Mouse (Mus musculus) neural tube, embryonic 15.5 days (tissue): ENCODE data around the gene Anpep. TPM values are rescaled to one million over a fixed set of nuclear protein-coding genes. Genes with fewer than 3 reads are reported as not detected.
A peak's percentile ranks its signal among the peaks of the same experiment; 100 is the strongest.

Experiments
- ATAC-seq: fragments of 200-750 bp; cut with Nextera tagmentation; 2 replicates; pipeline ENCODE4 v1.8.0; 2017; ENCODE audit warnings: mild to moderate bottlenecking, moderate TSS enrichment, moderate library complexity; ENCODE audit not compliant: low FRiP score
- H3K27ac ChIP-seq: fragments of 300-500 bp; sonication (generic); replicated peaks from 2 replicates; pipeline ENCODE4 v1.5.1; 2015; ENCODE audit warnings: mild to moderate bottlenecking, inconsistent platforms
- H3K27me3 ChIP-seq: fragments of 300-500 bp; sonication (generic); replicated peaks from 2 replicates; pipeline ENCODE4 v1.6.1; 2015; ENCODE audit warnings: inconsistent platforms
- H3K36me3 ChIP-seq: fragments of 300-500 bp; sonication (generic); 2 replicates; pipeline ENCODE4 v1.6.1; 2015; ENCODE audit warnings: inconsistent platforms
- H3K4me1 ChIP-seq: fragments of 300-500 bp; sonication (generic); 2 replicates; pipeline ENCODE4 v1.6.1; 2015; ENCODE audit warnings: inconsistent platforms
- H3K4me2 ChIP-seq: fragments of 300-500 bp; sonication (generic); 2 replicates; pipeline ENCODE4 v1.6.1; 2015; ENCODE audit warnings: inconsistent platforms, mild to moderate bottlenecking, moderate library complexity
- H3K4me3 ChIP-seq: fragments of 300-500 bp; sonication (generic); replicated peaks from 2 replicates; pipeline ENCODE4 v1.5.1; 2015; ENCODE audit warnings: mild to moderate bottlenecking, inconsistent platforms
- H3K9ac ChIP-seq: fragments of 300-500 bp; sonication (generic); replicated peaks from 2 replicates; pipeline ENCODE4 v1.6.1; 2015; ENCODE audit warnings: mild to moderate bottlenecking, inconsistent platforms
- H3K9me3 ChIP-seq: fragments of 300-500 bp; sonication (generic); replicated peaks from 2 replicates; pipeline ENCODE4 v1.6.1; 2016; ENCODE audit warnings: inconsistent platforms
- WGBS: fragments of 180-500 bp; shearing (Covaris S2); methylation state at CpG from one replicate; pipeline ENCODE4 v1.1.7; 2015; ENCODE audit warnings: mixed read lengths; 5-methylcytosine and 5-hydroxymethylcytosine counted together
- polyA plus RNA-seq: library from polyadenylated mRNA; unstranded; fragments of >200 nt; fragmentation: Nextera tagmentation; extraction: Ambion mirVana; gene quantifications from 2 replicates; pipeline ENCODE4 v1.2.1, GENCODE M21; 2015

Anpep gene
- polyA plus RNA-seq, 1 experiment from 2014 or later = 6.2 TPM

DNA sequence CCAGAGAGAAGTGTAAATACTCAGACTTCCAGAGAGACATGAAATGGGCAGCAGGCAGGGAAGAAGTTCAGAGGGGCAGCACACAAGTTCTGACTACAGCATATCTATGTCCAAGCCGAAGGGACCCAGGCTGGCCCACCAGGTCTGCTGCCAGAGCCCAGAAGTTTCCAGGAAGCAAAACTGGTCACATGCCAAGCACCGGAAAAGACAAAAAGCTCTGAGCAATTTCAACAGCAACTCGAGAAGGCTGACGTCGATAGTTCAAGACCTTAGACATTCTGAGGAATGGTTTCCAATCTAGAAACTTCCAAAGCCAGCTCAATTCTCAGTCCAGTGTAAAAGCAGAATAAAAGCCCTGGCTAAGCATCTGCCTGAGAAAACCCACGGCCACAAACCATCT is 29.3 kb downstream of the Anpep start:
- no peak overlapping the region for H3K4me2 ChIP-seq
- ATAC-seq = no peak
- H3K4me3 ChIP-seq = no peak overlapping the region
- no peaks in the 10 kb centered on the region for H3K4me1 ChIP-seq
- H3K27ac ChIP-seq = no peak overlapping the region
- no peaks in the 10 kb centered on the region for H3K9me3 ChIP-seq
- 82% methylated on average over 6 of the region's 6 CpGs for WGBS
- H3K9ac ChIP-seq = no peak overlapping the region
- H3K27me3 ChIP-seq = no peaks in the 10 kb centered on the region
- no peaks in the 10 kb centered on the region for H3K36me3 ChIP-seq

DNA sequence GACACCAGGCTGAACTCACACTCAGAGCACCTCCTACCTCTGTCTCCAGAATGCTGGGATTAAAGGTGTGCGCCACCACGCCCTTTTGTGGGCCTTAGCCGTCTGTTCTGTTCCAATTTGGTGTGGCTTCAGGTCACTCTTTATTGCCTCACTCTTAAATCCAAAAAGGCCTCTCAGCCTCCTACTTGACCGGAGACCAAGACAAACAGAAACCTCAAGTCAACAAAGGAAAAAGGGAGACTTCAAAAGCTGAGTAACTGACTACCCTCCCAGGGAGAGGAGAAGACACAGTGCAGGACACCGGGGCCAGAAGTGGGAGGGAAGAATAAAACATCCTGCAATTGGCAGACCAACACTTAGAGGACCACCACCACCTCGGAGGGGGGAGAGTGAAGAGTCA is 29.7 kb downstream of the Anpep start:
- no peaks in the 10 kb centered on the region for H3K9me3 ChIP-seq
- ATAC-seq = no peak
- WGBS = 69% methylated on average over 6 of the region's 6 CpGs

DNA sequence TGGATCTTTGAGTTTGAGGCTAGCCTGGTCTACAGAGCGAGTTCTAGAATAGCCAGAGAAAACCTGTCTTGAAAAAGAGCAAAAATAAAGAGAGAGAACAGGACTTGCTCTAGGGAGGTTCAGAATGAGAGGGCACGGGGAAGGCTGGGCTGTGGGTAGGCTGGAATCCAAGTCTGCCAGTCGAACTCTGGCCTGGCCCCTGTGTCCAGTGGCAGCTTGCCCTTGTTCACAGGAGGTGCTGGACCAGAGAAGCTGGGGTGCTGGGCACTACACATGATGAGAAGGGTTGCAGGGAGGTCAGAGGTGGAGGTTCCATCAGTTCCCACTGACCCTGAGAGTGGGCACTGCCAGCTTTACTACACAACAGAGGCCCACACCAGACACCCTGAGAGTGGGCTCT is 32.5 kb downstream of the Anpep start:
- Histone ChIP-seq H3K4me2 (no peak overlapping the region), H3K4me1 (no peaks in the 10 kb centered on the region), H3K9ac (no peak overlapping the region), H3K9me3 (no peaks in the 10 kb centered on the region), H3K27me3 (no peaks in the 10 kb centered on the region), H3K27ac (no peak overlapping the region), H3K36me3 (no peaks in the 10 kb centered on the region), H3K4me3 (no peak overlapping the region)
- no peak for ATAC-seq
- 80% methylated on average over 3 of the region's 3 CpGs for WGBS

More for the DNA sequence above, 29.7 kb downstream of the Anpep start:
- Histone ChIP-seq H3K27ac (no peak overlapping the region), H3K9ac (no peak overlapping the region), H3K36me3 (no peaks in the 10 kb centered on the region), H3K27me3 (no peaks in the 10 kb centered on the region), H3K4me3 (no peak overlapping the region), H3K4me2 (no peak overlapping the region), H3K4me1 (no peaks in the 10 kb centered on the region)

DNA sequence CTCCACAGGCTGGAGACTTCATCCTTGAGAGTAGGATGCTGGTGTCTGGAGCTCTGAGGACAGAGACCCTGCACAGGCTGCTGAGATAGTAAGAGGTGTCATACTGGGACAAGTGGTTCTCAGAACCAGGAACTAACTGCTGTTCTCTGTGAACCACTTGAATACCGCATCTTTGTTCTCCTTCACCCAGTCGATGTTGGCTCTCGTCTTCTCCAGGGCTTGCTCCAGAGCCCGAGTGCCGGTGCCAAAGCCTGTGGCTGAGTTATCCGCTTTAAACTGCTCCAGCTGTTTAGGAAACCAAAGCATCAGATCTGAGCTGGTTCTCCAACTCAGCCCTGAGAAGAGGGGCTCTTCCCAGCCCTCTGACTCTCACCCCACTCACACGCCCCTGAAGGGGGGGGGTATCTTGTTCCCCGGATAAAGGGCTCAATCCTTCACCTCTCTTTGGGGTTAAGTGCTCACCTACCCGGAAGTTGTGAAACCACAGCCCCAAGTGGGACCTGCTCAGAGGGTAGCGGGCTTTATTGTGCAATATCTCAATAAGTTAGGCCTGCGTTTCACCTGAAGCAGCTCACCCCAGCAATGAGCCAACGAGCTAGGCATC is 38.7 kb downstream of the Anpep start:
- ATAC-seq = no peak
- WGBS = 84% methylated on average over 12 of the region's 12 CpGs

DNA sequence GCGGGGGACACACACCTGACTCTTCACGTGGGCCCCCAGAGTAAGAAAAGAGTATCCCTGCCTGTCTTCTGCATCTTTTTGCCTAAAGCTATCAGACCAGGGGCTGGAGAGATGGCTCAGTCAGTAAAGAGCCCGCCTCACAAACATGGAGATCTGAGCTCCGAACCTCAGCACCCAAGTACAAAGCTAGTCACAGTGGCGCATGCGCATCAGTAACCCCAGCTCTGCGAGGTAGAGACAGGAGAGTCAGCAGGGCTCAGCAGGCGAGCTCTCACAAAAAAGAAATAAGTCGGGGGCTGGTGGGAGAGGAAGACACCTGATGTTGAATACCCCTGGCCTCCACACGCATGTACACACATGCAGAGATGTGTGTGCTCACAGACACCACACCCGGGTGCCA is 40.9 kb downstream of the Anpep start:
- no peak overlapping the region for H3K4me2 ChIP-seq
- 45% methylated on average over 11 of the region's 11 CpGs for WGBS
- no peak for ATAC-seq
- H3K9me3 ChIP-seq = no peaks in the 10 kb centered on the region
- no peaks in the 10 kb centered on the region for H3K36me3 ChIP-seq
- no peak overlapping the region for H3K4me3 ChIP-seq
- peaks cover 4% of the 10 kb centered on the region; the same call in 1 of the 2 replicates for H3K27me3 ChIP-seq
- peaks cover 4% of the 10 kb centered on the region; the same call in 1 of the 2 replicates for H3K4me1 ChIP-seq
- no peak overlapping the region for H3K27ac ChIP-seq
- H3K9ac ChIP-seq = no peak overlapping the region

More for the DNA sequence above, 38.7 kb downstream of the Anpep start:
- Histone ChIP-seq H3K9me3 (no peaks in the 10 kb centered on the region), H3K4me1 (peaks cover 4% of the 10 kb centered on the region; the same call in 1 of the 2 replicates), H3K27ac (no peak overlapping the region), H3K36me3 (no peaks in the 10 kb centered on the region), H3K4me2 (no peak overlapping the region), H3K27me3 (peaks cover 4% of the 10 kb centered on the region; the same call in 1 of the 2 replicates), H3K4me3 (no peak overlapping the region), H3K9ac (no peak overlapping the region)

DNA sequence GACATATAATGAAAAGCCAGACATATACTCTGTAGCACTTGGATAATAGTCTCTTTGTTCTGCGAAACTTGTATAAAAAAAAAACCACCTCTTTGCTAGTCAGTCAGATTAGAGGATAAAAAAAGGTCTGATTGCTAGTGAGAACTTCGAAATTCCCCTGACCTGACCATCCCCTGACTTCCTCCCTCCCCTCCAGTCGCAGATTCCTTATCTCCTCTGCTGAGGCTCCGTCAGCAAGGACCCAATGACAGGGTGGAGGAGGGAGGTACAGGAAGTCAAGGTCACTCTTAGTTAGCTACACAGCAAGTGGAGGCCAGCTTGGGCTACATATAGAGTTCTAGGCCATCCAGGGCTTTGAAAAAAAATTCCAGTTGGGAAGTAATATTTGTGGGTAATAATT is 41.3 kb downstream of the Anpep start:
- H3K9me3 ChIP-seq = no peaks in the 10 kb centered on the region
- H3K4me1 ChIP-seq = peaks cover 4% of the 10 kb centered on the region; the same call in 1 of the 2 replicates
- H3K27ac ChIP-seq = no peak overlapping the region
- ATAC-seq = no peak
- peaks cover 4% of the 10 kb centered on the region; the same call in 1 of the 2 replicates for H3K27me3 ChIP-seq
- H3K9ac ChIP-seq = no peak overlapping the region
- H3K4me2 ChIP-seq = no peak overlapping the region
- no peak overlapping the region for H3K4me3 ChIP-seq
- WGBS = 54% methylated on average over 4 of the region's 4 CpGs
- no peaks in the 10 kb centered on the region for H3K36me3 ChIP-seq

DNA sequence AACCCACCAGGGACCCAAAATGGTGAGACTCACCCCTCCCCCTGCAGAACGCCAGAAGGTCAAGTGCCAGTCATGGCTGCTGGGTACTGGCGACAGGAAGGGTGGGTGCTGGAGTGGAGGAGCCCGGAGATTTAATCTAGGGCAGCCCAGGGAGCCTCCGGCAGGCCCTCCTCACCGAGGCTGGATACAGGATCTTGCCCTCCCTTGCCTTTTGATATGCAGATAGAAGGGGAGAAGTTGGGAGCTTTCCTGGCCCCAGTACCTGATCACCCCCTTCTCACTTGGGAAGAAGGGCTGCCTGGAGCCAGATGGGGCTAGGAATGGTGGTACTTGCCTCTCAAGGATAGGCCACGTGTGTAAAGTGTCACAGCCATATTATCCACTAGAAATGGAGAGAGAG is 42.5 kb downstream of the Anpep start:
- H3K4me1 ChIP-seq = peaks cover 4% of the 10 kb centered on the region; the same call in 1 of the 2 replicates
- 12% methylated on average over 6 of the region's 6 CpGs for WGBS

DNA sequence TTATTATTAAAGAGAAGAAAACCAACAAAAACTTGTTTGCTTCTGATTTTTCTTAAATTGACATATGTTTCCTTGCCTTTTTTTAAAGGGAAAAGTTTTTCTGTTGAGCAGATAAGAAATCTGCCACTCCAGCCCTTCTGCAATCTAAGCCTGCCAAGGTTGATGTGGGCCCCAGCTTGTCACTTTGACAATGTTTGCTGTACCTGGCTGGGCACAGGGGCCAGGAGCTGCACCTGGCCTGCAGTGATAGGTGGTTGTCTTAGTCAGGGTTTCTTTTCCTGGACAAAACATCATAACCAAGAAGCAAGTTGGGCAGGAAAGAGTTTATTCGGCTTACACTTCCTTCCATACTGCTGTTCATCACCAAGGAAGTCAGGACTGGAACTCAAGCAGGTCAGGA is 47.5 kb downstream of the Anpep start:
- Histone ChIP-seq H3K4me3 (no peak overlapping the region), H3K27me3 (peaks cover 18% of the 10 kb centered on the region), H3K4me1 (peaks cover 12% of the 10 kb centered on the region), H3K9me3 (no peaks in the 10 kb centered on the region), H3K4me2 (no peak overlapping the region), H3K9ac (no peak overlapping the region), H3K27ac (no peak overlapping the region), H3K36me3 (no peaks in the 10 kb centered on the region)
- no peak for ATAC-seq
- 91% methylated on average over 1 of the region's 1 CpGs for WGBS

More for the DNA sequence above, 42.5 kb downstream of the Anpep start:
- Histone ChIP-seq H3K9ac (no peak overlapping the region), H3K9me3 (no peaks in the 10 kb centered on the region), H3K27ac (no peak overlapping the region), H3K36me3 (no peaks in the 10 kb centered on the region), H3K4me3 (no peak overlapping the region), H3K4me2 (no peak overlapping the region), H3K27me3 (peaks cover 4% of the 10 kb centered on the region; the same call in 1 of the 2 replicates)
- no peak for ATAC-seq

DNA sequence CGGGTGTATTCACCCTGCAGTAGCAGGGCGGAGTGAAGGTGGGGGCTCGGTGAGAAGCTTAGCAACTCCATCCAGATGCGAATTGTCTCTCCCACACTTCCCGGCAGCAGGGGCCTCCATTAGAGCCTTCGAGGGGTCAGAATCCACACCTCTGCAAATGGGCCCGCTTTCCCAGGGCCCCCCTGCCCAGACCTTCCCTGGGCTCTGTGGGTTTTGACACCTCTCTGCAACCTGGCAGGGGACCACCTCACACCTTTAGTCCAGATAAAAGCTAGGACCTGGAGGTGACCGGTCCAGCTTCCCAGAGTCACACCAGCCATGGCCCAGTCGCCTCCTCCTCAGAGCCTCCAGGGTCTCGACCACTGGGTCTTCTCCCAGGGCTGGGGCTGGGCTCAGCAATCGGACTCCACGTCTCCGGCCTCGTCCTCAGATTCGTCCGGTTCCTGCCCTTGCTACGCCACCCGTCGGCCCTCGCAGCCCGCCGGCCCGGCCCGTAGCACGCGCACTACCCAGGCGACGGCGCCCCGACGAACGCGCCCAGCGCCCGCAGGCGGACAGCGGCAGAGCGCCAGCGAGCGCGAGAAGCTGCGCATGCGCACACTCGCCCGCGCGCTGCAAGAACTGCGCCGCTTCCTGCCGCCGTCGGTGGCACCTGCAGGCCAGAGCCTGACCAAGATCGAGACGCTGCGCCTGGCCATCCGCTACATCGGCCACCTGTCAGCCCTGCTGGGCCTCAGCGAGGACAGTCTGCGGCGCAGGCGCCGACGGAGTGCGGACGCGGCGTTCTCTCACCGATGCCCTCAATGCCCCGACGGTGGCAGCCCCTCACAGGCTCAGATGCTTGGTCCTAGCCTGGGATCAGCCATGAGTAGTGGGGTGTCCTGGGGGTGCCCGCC is 50.0 kb downstream of the Anpep start, which contains the start of gene Mesp2:
Gene Mesp2, plus strand, starts transcription at position 117 of the 896 bp plus-strand sequence.
- Histone ChIP-seq H3K4me1 (peaks cover 9% of the 10 kb centered on the region), H3K36me3 (no peaks in the 10 kb centered on the region), H3K27me3 (peaks cover 13% of the 10 kb centered on the region; the same call in 1 of the 2 replicates), H3K9me3 (no peaks in the 10 kb centered on the region), H3K9ac (peak within 1 kb of the TSS; percentile 55), H3K27ac (no peak within 1 kb of the TSS), H3K4me2 (peak within 1 kb of the TSS; percentile 58), H3K4me3 (peak within 1 kb of the TSS; percentile 33)
- 20% methylated on average over 71 of the region's 71 CpGs for whole genome bisulfite sequencing
- ATAC-seq = peak; percentile 69

DNA sequence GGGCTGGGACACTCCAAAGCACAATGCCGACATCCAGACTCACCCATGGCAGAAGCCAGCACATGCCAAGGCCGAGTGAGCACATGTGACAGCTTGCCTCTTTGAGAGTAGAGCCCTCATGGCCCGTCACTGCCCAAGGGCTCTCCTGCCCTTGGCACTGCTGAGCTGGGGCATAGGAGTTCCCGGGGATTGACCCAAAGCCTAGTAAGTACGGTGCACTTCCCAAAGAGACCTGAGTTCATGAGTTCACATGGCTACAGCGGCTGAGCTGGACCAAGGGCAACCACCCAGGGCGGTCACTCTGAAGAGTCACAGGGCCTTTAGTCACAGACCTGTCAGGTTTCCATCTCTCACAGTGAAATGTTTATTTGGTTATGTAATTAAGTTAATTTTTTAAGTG is 52.3 kb downstream of the Anpep start:
- Histone ChIP-seq H3K4me3 (no peak overlapping the region), H3K9me3 (no peaks in the 10 kb centered on the region), H3K4me1 (peaks cover 9% of the 10 kb centered on the region), H3K36me3 (no peaks in the 10 kb centered on the region), H3K27me3 (peaks cover 13% of the 10 kb centered on the region; the same call in 1 of the 2 replicates), H3K4me2 (no peak overlapping the region), H3K9ac (no peak overlapping the region), H3K27ac (no peak overlapping the region)
- WGBS = 90% methylated on average over 7 of the region's 7 CpGs
- no peak for ATAC-seq

DNA sequence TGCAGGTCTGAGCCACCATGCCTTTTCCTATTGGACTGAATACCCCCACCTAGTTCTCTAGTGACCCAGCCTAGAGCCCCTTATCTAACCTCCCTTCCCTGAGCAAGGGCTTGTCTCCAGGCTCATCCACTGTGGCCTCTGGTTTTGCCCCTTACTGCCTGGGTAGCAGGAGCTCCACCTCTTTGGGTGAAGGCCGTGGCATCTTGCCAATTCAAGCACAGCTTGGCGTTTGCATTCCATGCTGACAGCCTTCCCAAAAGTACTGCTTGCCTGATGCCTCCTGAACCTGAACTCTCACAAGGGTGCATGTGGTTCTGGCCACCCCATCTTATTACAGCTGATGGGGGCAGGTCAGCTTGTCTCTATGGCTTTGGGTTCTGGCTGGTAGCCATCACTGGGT is 57.0 kb downstream of the Anpep start:
- Histone ChIP-seq H3K27ac (no peak overlapping the region), H3K4me3 (no peak overlapping the region), H3K36me3 (no peaks in the 10 kb centered on the region), H3K9ac (no peak overlapping the region), H3K4me2 (no peak overlapping the region), H3K27me3 (0 out of 2 replicates have a peak, but pooled peaks cover 3% of the 10 kb centered on the region), H3K9me3 (no peaks in the 10 kb centered on the region), H3K4me1 (no peaks in the 10 kb centered on the region)
- no peak for ATAC-seq
- 61% methylated on average over 2 of the region's 2 CpGs for WGBS

DNA sequence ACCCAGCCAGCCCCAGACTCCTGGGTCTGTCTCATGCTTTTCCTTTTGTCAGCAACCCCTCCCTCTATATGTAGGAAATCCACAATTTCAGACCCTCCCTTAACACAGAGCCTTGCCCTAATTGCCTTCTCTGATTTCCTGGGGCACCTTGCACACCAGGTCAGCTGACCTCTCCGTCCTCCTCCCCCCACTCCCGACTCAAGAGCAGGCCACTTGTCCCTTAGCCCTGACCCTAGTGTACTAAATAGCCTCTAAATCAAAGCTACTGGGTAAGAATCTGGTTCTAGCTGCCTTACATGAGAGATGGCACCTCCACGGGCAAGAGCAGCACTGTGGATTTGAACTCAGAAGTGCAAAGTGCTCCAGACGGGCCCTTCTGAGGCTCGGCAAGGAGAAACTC is 58.8 kb downstream of the Anpep start:
- H3K4me3 ChIP-seq = no peak overlapping the region
- no peak overlapping the region for H3K9ac ChIP-seq
- H3K27ac ChIP-seq = no peak overlapping the region
- H3K9me3 ChIP-seq = no peaks in the 10 kb centered on the region
- H3K4me2 ChIP-seq = no peak overlapping the region
- H3K36me3 ChIP-seq = no peaks in the 10 kb centered on the region
- 69% methylated on average over 5 of the region's 5 CpGs for WGBS
- ATAC-seq = no peak
- 0 out of 2 replicates have a peak, but pooled peaks cover 3% of the 10 kb centered on the region for H3K27me3 ChIP-seq
- no peaks in the 10 kb centered on the region for H3K4me1 ChIP-seq
